Mouse (Mus musculus) hematopoietic stem cell, adult 5-6 weeks (primary cell): ENCODE measurements around the gene Spdye4c. TPM values are rescaled to one million over a fixed set of nuclear protein-coding genes. Genes with fewer than 3 reads are reported as not detected.

Experiments used
- ATAC-seq, 2 experiments: fragments of 125-278 bp in 1 of 2; replicated peaks in 1 of 2; 2 replicates each; pipeline ENCODE4 v1.8.0; 2016 to 2017; ENCODE audit warnings: inconsistent platforms in 2 of 2, mild to moderate bottlenecking in 2 of 2, moderate number of reproducible peaks in 2 of 2, low read depth in 1 of 2, moderate TSS enrichment in 1 of 2; ENCODE audit not compliant: low FRiP score in 2 of 2, poor library complexity in 2 of 2, severe bottlenecking in 2 of 2, insufficient read depth in 1 of 2, low TSS enrichment in 1 of 2
- total RNA-seq: library from RNA; stranded (forward); fragments of 172-1452, 232-1000 nt; gene quantifications from 2 replicates; pipeline ENCODE4 v1.2.3, GENCODE M21; 2017

Spdye4c gene
- total RNA-seq, 1 experiment from 2014 or later = not detected

- peak; percentile 83 to 86 for ATAC-seq
Observed at GRCm38 (mm10) chr2:128572726-128573624, 18.0 kb upstream of the Spdye4c start.

GRCm38 (mm10) chr2:128582881-128583280 is 8.1 kb upstream of the Spdye4c start:
- ATAC-seq = no peak

GRCm38 (mm10) chr2:128592301-128592700 is 1.3 kb downstream of the Spdye4c start:
- ATAC-seq = no peak

GRCm38 (mm10) chr2:128601534-128601933 is 10.5 kb downstream of the Spdye4c start:
- no peak for ATAC-seq

- no peak for ATAC-seq
Observed at GRCm38 (mm10) chr2:128609286-128609685, 18.3 kb downstream of the Spdye4c start.

GRCm38 (mm10) chr2:128611178-128611577 is 20.2 kb downstream of the Spdye4c start:
- ATAC-seq = no peak

- no peak for ATAC-seq
Observed at GRCm38 (mm10) chr2:128612275-128612674, 21.3 kb downstream of the Spdye4c start.

- peak; percentile 42 to 57; a peak in 2 of 4 replicates for ATAC-seq
Observed at GRCm38 (mm10) chr2:128613365-128613764, 22.4 kb downstream of the Spdye4c start.

- ATAC-seq = no peak
Observed at GRCm38 (mm10) chr2:128615366-128615765, 24.4 kb downstream of the Spdye4c start.

- ATAC-seq = no peak
Observed at GRCm38 (mm10) chr2:128620578-128620977, 29.6 kb downstream of the Spdye4c start.

Other genes with a start within 250 kb of the Spdye4c start
- 113 and 123 TPM in 2 replicates for gene Anapc1, start 96.2 kb downstream of the Spdye4c start, total RNA-seq
- gene Mertk, start 107.7 kb downstream of the Spdye4c start, total RNA-seq = 0.31 and 0.69 TPM in 2 replicates
- 28.2 and 30.4 TPM in 2 replicates for gene Tmem87b, start 226.9 kb downstream of the Spdye4c start, total RNA-seq